Mouse (Mus musculus) skeletal muscle tissue, adult 2 months (tissue): ENCODE data around the gene Pde4b.

Experiments used
- DNase-seq: peaks from one replicate; pipeline ENCODE4 v3.0.0-alpha.2; 2012; ENCODE audit warnings: low read depth, low spot score

The Pde4b gene

GRCm38 (mm10) chr4:102177258-102177657 is 89.9 kb downstream of the Pde4b start:
- DNase-seq, result no peak

GRCm38 (mm10) chr4:102186888-102187287 is 99.5 kb downstream of the Pde4b start:
- no peak for DNase-seq

GRCm38 (mm10) chr4:102197707-102198106 is 110.4 kb downstream of the Pde4b start:
- DNase-seq, result no peak

- DNase-seq, result no peak
These were observed 122.4 kb downstream of the Pde4b start for GRCm38 (mm10) chr4:102209773-102210172.

GRCm38 (mm10) chr4:102226700-102227099 is 139.4 kb downstream of the Pde4b start:
- DNase-seq, result peak; percentile 4

GRCm38 (mm10) chr4:102228953-102229586 is 141.7 kb downstream of the Pde4b start:
- DNase-seq, result peak; percentile 2

- DNase-seq, result no peak
These were observed 143.6 kb downstream of the Pde4b start for GRCm38 (mm10) chr4:102230898-102231297.

- DNase-seq, result no peak
These were observed 146.3 kb downstream of the Pde4b start for GRCm38 (mm10) chr4:102233633-102234032.

- no peak for DNase-seq
These were observed 147.8 kb downstream of the Pde4b start for GRCm38 (mm10) chr4:102235151-102235550.

- no peak for DNase-seq
These were observed 151.8 kb downstream of the Pde4b start for GRCm38 (mm10) chr4:102239102-102239501.

- DNase-seq, result no peak
These were observed 152.5 kb downstream of the Pde4b start for GRCm38 (mm10) chr4:102239657-102240390.

- DNase-seq, result no peak
These were observed 153.5 kb downstream of the Pde4b start for GRCm38 (mm10) chr4:102240754-102241427.

- DNase-seq, result no peak
These were observed 166.7 kb downstream of the Pde4b start for GRCm38 (mm10) chr4:102253994-102254393.

GRCm38 (mm10) chr4:102254466-102255294 is 167.3 kb downstream of the Pde4b start:
- DNase-seq, result no peak

- DNase-seq, result no peak
These were observed 167.9 kb downstream of the Pde4b start for GRCm38 (mm10) chr4:102255295-102255670.

- DNase-seq, result no peak
These were observed 169.0 kb downstream of the Pde4b start for GRCm38 (mm10) chr4:102256170-102256960.

GRCm38 (mm10) chr4:102260216-102260615 is 172.9 kb downstream of the Pde4b start:
- DNase-seq, result no peak

- no peak for DNase-seq
These were observed 185.0 kb downstream of the Pde4b start for GRCm38 (mm10) chr4:102272313-102272712.

GRCm38 (mm10) chr4:102272749-102273148 is 185.4 kb downstream of the Pde4b start:
- no peak for DNase-seq

GRCm38 (mm10) chr4:102275716-102276115 is 188.4 kb downstream of the Pde4b start:
- no peak for DNase-seq

GRCm38 (mm10) chr4:102278958-102279357 is 191.6 kb downstream of the Pde4b start:
- DNase-seq, result no peak
